Mouse (Mus musculus) midbrain, postnatal 0 days (tissue): ENCODE measurements around the gene Gbf1. TPM values are rescaled to one million over a fixed set of nuclear protein-coding genes. Genes with fewer than 3 reads are reported as not detected.

Experiments used
- ATAC-seq: fragments of 200-750 bp; cut with Nextera tagmentation; 2 replicates; pipeline ENCODE4 v1.8.0; 2017; ENCODE audit warnings: moderate number of reproducible peaks, mild to moderate bottlenecking, moderate TSS enrichment, moderate library complexity; ENCODE audit not compliant: low FRiP score
- DNase-seq: peaks from one replicate; pipeline ENCODE4 v3.0.0-alpha.2; 2015; ENCODE audit warnings: low spot score
- H3K27ac ChIP-seq: fragments of 300-500 bp; sonication (generic); 2 replicates; pipeline ENCODE4 v1.5.1; 2014; ENCODE audit warnings: low read depth, mild to moderate bottlenecking, low read length, mixed read lengths
- H3K27me3 ChIP-seq: fragments of 300-500 bp; sonication (generic); 2 replicates; pipeline ENCODE4 v1.6.1; 2014; ENCODE audit warnings: low read length, control low read depth, mixed read lengths; ENCODE audit not compliant: insufficient read depth
- H3K36me3 ChIP-seq: fragments of 300-500 bp; sonication (generic); 2 replicates; pipeline ENCODE4 v1.6.1; 2014; ENCODE audit warnings: low read length, control low read depth, mixed read lengths; ENCODE audit not compliant: insufficient read depth
- H3K4me1 ChIP-seq: fragments of 300-500 bp; sonication (generic); 2 replicates; pipeline ENCODE4 v1.6.1; 2014; ENCODE audit warnings: mild to moderate bottlenecking, control low read depth, antibody characterized with exemption, low read length, mixed read lengths; ENCODE audit not compliant: insufficient read depth
- H3K4me2 ChIP-seq: fragments of 300-500 bp; sonication (generic); 2 replicates; pipeline ENCODE4 v1.6.1; 2014; ENCODE audit warnings: low read depth, mild to moderate bottlenecking, low read length, mixed read lengths; ENCODE audit not compliant: poor library complexity, severe bottlenecking
- H3K4me3 ChIP-seq: fragments of 300-500 bp; sonication (generic); 2 replicates; pipeline ENCODE4 v1.5.1; 2014; ENCODE audit warnings: low read depth, mild to moderate bottlenecking, low read length, moderate library complexity
- H3K9ac ChIP-seq: fragments of 300-500 bp; sonication (generic); replicated peaks from 2 replicates; pipeline ENCODE4 v1.6.1; 2014; ENCODE audit warnings: mild to moderate bottlenecking, low read length, moderate library complexity, mixed read lengths; ENCODE audit not compliant: poor library complexity, severe bottlenecking
- H3K9me3 ChIP-seq: fragments of 300-500 bp; sonication (generic); 2 replicates; pipeline ENCODE4 v1.6.1; 2016; ENCODE audit warnings: low read length, control low read depth
- CTCF ChIP-seq: IDR thresholded peaks from 2 replicates; pipeline ENCODE4 v1.5.1; 2016; ENCODE audit warnings: antibody characterized with exemption, mild to moderate bottlenecking
- WGBS: fragments of 180-500 bp; shearing (Covaris S2); extraction: QIAGEN DNeasy Blood & Tissue Kit; methylation state at CpG from one replicate; pipeline ENCODE4 v1.1.7; 2014; 5-methylcytosine and 5-hydroxymethylcytosine counted together
- polyA plus RNA-seq: library from polyadenylated mRNA; unstranded; fragments of >200 nt; fragmentation: Nextera tagmentation; extraction: Ambion mirVana; gene quantifications from 2 replicates; pipeline ENCODE4 v1.2.1, GENCODE M21; 2015
- total RNA-seq: library from RNA; depleted of rRNA; stranded (reverse); fragments of >200 nt; gene quantifications from 2 replicates; pipeline ENCODE4 v1.2.3, GENCODE M21; 2014

Gene Gbf1
- total and polyA plus RNA-seq, 2 experiments from 2014 or later, result 51.6 to 59.8 TPM

DNA sequence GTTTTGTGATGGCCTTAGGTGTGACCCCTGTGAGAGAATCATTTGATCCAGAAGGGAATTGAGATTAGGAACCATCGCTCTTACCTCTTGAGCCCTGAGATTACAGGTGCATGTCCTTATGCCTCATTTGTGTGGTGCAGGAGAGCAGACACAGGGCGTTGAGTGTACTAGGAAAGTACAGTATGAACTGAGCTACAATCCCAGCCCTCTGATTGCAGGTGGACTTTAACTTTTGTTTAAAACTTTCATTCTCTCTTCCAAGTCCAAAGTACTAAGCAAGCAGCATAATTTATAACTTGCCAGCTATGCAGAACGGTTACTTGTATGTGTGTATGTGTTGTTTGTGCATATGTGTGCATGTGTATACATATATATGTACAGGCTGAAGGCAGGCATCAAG lies 46.0 kb downstream of the Gbf1 start:
- Histone ChIP-seq H3K9ac (no peak overlapping the region), H3K27me3 (no peaks in the 10 kb centered on the region), H3K4me3 (no peak overlapping the region), H3K4me1 (no peaks in the 10 kb centered on the region), H3K36me3 (no peaks in the 10 kb centered on the region), H3K9me3 (no peaks in the 10 kb centered on the region), H3K27ac (no peak overlapping the region), H3K4me2 (no peak overlapping the region)
- ATAC-seq (no peak), DNase-seq (no peak)
- WGBS, result 90% methylated on average over 3 of the region's 3 CpGs
- TF ChIP-seq CTCF, result no peak

DNA sequence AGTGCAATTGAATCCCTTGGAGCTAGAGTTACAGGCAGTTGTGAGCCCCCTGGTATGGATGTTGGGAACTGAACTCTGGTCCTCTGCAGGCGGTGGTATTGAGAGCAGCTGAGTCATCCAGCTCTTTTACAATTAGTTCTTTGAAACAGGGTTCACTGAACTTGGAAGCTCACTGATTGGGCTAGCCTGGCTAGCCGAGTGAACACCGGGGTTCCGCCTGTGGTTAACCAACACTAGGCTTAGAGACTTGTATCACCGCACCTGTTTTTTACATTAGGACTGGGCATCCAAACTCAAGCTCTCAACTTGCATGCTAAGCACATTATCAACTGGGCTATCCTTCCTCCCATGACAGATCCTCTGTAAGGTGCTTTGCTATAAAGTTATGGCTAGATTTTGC lies 46.6 kb downstream of the Gbf1 start:
- Histone ChIP-seq H3K36me3 (no peaks in the 10 kb centered on the region), H3K4me3 (no peak overlapping the region), H3K9ac (no peak overlapping the region), H3K4me2 (no peak overlapping the region), H3K27ac (no peak overlapping the region), H3K9me3 (no peaks in the 10 kb centered on the region), H3K4me1 (no peaks in the 10 kb centered on the region), H3K27me3 (no peaks in the 10 kb centered on the region)
- ATAC-seq (no peak), DNase-seq (no peak)
- TF ChIP-seq CTCF, result no peak
- 86% methylated on average over 5 of the region's 5 CpGs for WGBS

DNA sequence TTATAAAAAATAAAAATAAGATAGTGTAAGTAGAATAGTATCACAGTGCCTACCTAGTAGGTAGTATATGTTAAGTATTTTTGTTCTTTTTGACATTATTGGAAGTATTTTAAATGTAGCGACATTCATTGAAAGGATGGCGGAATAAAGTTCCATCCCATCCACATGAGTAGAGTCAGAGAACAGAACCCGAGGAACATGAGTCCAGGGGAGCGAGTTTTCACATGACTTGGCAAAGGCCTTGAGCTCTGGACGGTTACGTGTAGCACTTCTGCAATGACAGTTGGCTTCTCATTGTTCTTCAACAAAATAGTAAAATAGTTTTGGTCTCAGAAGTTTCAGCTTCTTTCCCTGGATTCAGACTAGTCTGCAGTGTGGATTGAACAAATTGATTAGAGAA lies 51.9 kb downstream of the Gbf1 start:
- Histone ChIP-seq H3K4me3 (no peak overlapping the region), H3K9me3 (no peaks in the 10 kb centered on the region), H3K27me3 (no peaks in the 10 kb centered on the region), H3K9ac (no peak overlapping the region), H3K36me3 (no peaks in the 10 kb centered on the region), H3K4me1 (no peaks in the 10 kb centered on the region), H3K4me2 (no peak overlapping the region), H3K27ac (no peak overlapping the region)
- TF ChIP-seq CTCF, result no peak
- DNase-seq, result no peak
- no peak for ATAC-seq
- WGBS, result 94% methylated on average over 6 of the region's 6 CpGs

DNA sequence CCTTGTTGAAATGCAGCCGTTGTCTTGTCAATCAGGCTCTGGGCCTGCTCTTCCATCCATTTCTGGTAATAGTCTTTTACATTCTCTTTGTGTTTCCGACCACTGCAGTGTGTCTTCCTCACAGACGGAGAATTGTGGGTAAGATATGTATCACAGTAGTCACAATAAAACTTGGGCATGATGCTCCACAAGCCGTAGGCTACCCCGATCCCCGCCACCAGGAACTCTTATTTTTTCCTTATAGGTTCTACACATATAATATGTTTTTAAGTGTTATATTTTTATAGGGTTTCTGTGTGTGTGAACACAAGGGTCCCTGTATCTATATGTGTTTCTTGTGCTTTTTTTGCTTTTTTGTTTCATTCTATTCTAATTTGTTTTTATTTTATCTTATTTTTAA lies 53.4 kb downstream of the Gbf1 start:
- TF ChIP-seq CTCF, result no peak

DNA sequence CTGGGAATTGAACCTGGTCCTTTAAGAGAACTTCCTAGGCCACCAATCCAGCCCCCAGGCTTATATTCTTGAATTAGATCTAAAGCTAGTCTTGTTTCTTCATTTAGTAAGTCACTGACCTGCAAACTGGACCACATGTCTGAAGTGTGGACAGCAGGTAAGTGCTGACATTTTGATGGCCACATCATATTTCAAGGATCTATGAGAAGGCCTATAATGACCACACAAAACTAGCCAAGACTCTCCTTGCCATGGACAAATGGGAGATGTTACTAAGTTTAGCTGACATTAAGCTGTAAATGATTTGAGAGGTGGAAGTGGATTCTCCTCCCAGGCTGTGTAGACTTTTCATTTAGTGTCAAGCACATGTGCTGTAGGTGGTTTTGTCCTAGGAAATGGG lies 58.6 kb downstream of the Gbf1 start:
- Histone ChIP-seq H3K9ac (no peak overlapping the region), H3K4me3 (no peak overlapping the region), H3K9me3 (no peaks in the 10 kb centered on the region), H3K27ac (no peak overlapping the region), H3K4me2 (no peak overlapping the region), H3K36me3 (no peaks in the 10 kb centered on the region), H3K4me1 (no peaks in the 10 kb centered on the region), H3K27me3 (no peaks in the 10 kb centered on the region)
- no peak for TF ChIP-seq CTCF
- no peak for ATAC-seq
- no peak for DNase-seq

More for the DNA sequence above, 53.4 kb downstream of the Gbf1 start:
- no peaks in the 10 kb centered on the region for H3K9me3 ChIP-seq
- no peak overlapping the region for H3K9ac ChIP-seq
- no peaks in the 10 kb centered on the region for H3K36me3 ChIP-seq
- H3K4me1 ChIP-seq, result no peaks in the 10 kb centered on the region
- no peaks in the 10 kb centered on the region for H3K27me3 ChIP-seq
- H3K27ac ChIP-seq, result no peak overlapping the region
- WGBS, result 89% methylated on average over 6 of the region's 6 CpGs
- no peak overlapping the region for H3K4me3 ChIP-seq
- no peak overlapping the region for H3K4me2 ChIP-seq
- no peak for DNase-seq
- ATAC-seq, result no peak

DNA sequence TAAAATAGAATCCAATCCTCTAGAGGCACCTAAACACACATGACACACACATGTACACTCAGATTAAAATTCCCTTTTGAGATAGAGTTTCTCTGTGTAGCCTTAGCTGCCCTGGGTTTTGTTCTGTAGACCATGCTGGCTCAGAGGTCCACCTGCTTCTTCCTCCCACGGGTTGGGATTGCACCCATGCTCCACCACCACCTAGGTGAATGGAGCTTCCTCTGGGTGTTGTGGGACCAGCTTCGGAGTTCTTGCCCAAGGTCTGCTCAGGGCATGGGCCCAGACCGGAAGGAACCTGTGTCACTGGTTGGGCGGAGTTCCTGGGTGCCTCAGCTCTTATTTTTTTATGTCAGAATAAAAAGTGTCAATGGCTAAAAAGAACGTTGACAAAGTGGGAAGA lies 62.2 kb downstream of the Gbf1 start:
- H3K4me1 ChIP-seq, result no peaks in the 10 kb centered on the region
- H3K36me3 ChIP-seq, result no peaks in the 10 kb centered on the region
- no peak for DNase-seq
- no peak overlapping the region for H3K9ac ChIP-seq
- no peaks in the 10 kb centered on the region for H3K9me3 ChIP-seq
- WGBS, result 83% methylated on average over 5 of the region's 5 CpGs
- no peak for TF ChIP-seq CTCF
- H3K4me3 ChIP-seq, result no peak overlapping the region
- no peaks in the 10 kb centered on the region for H3K27me3 ChIP-seq
- H3K4me2 ChIP-seq, result no peak overlapping the region
- no peak overlapping the region for H3K27ac ChIP-seq
- ATAC-seq, result no peak
